Mouse (Mus musculus): ENCODE results near the gene Cbln1. TPM values are rescaled to one million over a fixed set of nuclear protein-coding genes. Genes with fewer than 3 reads are reported as not detected.

Cbln1 gene
- polyA plus RNA-seq, 1 experiment: 0.01 TPM

GRCm38 (mm10) chr8:87464446-87464845 is 8.0 kb downstream of the Cbln1 start:
- H3ac ChIP-seq (ENCODE audit: control insufficient read depth, insufficient read length): no peak overlapping the region
- H3K36me3 ChIP-seq (ENCODE audit: control insufficient read depth, insufficient read depth): no peaks in the 10 kb centered on the region
- no peaks in the 10 kb centered on the region for H3K79me2 ChIP-seq (ENCODE audit: control insufficient read depth, insufficient read depth)
- peaks cover 29% of the 10 kb centered on the region for H3K27me3 ChIP-seq (ENCODE audit: control insufficient read depth, insufficient read depth, insufficient read length)
- no peak overlapping the region for H3K4me3 ChIP-seq
- no peak overlapping the region for H3K4me2 ChIP-seq (ENCODE audit: low read depth)
- TF ChIP-seq MAX (IDR thresholded peaks at IDR 0.05; ENCODE audit: low read depth) (no peak), TCF3 (IDR thresholded peaks at IDR 0.05; ENCODE audit: insufficient read length, low read depth) (no peak), USF1 (IDR thresholded peaks at IDR 0.05; ENCODE audit: low read depth) (no peak), SRF (IDR thresholded peaks at IDR 0.05; ENCODE audit: control insufficient read depth, insufficient read length, low read depth) (no peak)

- Histone ChIP-seq H3K4me2 (ENCODE audit: low read depth) (no peak overlapping the region), H3K27me3 (ENCODE audit: control insufficient read depth, insufficient read depth, insufficient read length) (peaks cover 9% of the 10 kb centered on the region), H3ac (ENCODE audit: control insufficient read depth, insufficient read length) (no peak overlapping the region), H3K4me3 (no peak overlapping the region), H3K36me3 (ENCODE audit: control insufficient read depth, insufficient read depth) (no peaks in the 10 kb centered on the region), H3K79me2 (ENCODE audit: control insufficient read depth, insufficient read depth) (no peaks in the 10 kb centered on the region)
- TF ChIP-seq MYOD1 (IDR thresholded peaks at IDR 0.05; ENCODE audit: control insufficient read depth in 1 of 3, insufficient read length in 2 of 3, low read depth in 2 of 3) (no peak), POLR2AphosphoS2 (IDR thresholded peaks at IDR 0.05; ENCODE audit: insufficient read length, low read depth) (no peak), TCF12 (IDR thresholded peaks at IDR 0.05; ENCODE audit: insufficient read depth, poor library complexity, severe bottlenecking) (no peak), SRF (IDR thresholded peaks at IDR 0.05; ENCODE audit: control insufficient read depth, insufficient read length, low read depth) (no peak), USF1 (IDR thresholded peaks at IDR 0.05; ENCODE audit: low read depth) (no peak), REST (IDR thresholded peaks at IDR 0.05; ENCODE audit: insufficient read depth, insufficient read length) (no peak), CEBPB (IDR thresholded peaks at IDR 0.05; ENCODE audit: insufficient read depth, poor library complexity, severe bottlenecking) (no peak), MYOG (IDR thresholded peaks at IDR 0.05; ENCODE audit: control insufficient read depth in 1 of 3, insufficient read depth in 1 of 3, insufficient read length in 2 of 3, low read depth in 2 of 3) (no peak), E2F4 (IDR thresholded peaks at IDR 0.05; ENCODE audit: insufficient read depth) (no peak), POLR2A (IDR thresholded peaks at IDR 0.05; ENCODE audit: insufficient read length, low read depth) (no peak), TCF3 (IDR thresholded peaks at IDR 0.05; ENCODE audit: insufficient read length, low read depth) (no peak), MAX (IDR thresholded peaks at IDR 0.05; ENCODE audit: low read depth) (no peak)
Measured at GRCm38 (mm10) chr8:87461801-87462200, 10.6 kb downstream of the Cbln1 start.

DNA sequence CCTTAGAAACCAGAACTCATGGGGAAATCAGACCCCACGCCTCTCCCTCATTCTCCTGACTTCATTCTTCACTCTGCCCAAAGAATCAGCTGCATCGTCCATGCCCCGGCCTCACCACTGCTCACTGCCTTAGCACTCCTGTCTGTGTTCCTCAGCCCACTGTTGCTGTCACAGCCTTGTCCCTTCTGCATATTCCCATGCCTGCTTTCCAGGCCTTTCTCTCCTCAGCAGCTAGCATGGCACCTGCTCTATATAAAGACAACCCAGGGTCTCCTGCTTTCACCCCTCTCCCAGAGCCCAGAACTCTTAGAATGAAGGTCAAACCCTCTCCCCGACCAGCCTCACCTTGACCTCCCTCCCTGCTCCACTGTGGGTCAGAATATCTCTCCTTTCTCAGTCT is 15.5 kb downstream of the Cbln1 start:
- Histone ChIP-seq H3K4me2 (ENCODE audit: low read depth) (no peak overlapping the region), H3K36me3 (ENCODE audit: control insufficient read depth, insufficient read depth) (no peaks in the 10 kb centered on the region), H3K27me3 (ENCODE audit: control insufficient read depth, insufficient read depth, insufficient read length) (no peaks in the 10 kb centered on the region), H3K79me2 (ENCODE audit: control insufficient read depth, insufficient read depth) (no peaks in the 10 kb centered on the region), H3ac (ENCODE audit: control insufficient read depth, insufficient read length) (no peak overlapping the region), H3K4me3 (no peak overlapping the region)
- TF ChIP-seq REST (IDR thresholded peaks at IDR 0.05; ENCODE audit: insufficient read depth, insufficient read length) (no peak), TCF12 (IDR thresholded peaks at IDR 0.05; ENCODE audit: insufficient read depth, poor library complexity, severe bottlenecking) (no peak), MYOG (IDR thresholded peaks at IDR 0.05; ENCODE audit: control insufficient read depth in 1 of 3, insufficient read depth in 1 of 3, insufficient read length in 2 of 3, low read depth in 2 of 3) (no peak), POLR2A (IDR thresholded peaks at IDR 0.05; ENCODE audit: insufficient read length, low read depth) (no peak), CEBPB (IDR thresholded peaks at IDR 0.05; ENCODE audit: insufficient read depth, poor library complexity, severe bottlenecking) (no peak), USF1 (IDR thresholded peaks at IDR 0.05; ENCODE audit: low read depth) (no peak), POLR2AphosphoS2 (IDR thresholded peaks at IDR 0.05; ENCODE audit: insufficient read length, low read depth) (no peak), TCF3 (IDR thresholded peaks at IDR 0.05; ENCODE audit: insufficient read length, low read depth) (no peak), MAX (IDR thresholded peaks at IDR 0.05; ENCODE audit: low read depth) (no peak), MYOD1 (IDR thresholded peaks at IDR 0.05; ENCODE audit: control insufficient read depth in 1 of 3, insufficient read length in 2 of 3, low read depth in 2 of 3) (no peak), SRF (IDR thresholded peaks at IDR 0.05; ENCODE audit: control insufficient read depth, insufficient read length, low read depth) (no peak), E2F4 (IDR thresholded peaks at IDR 0.05; ENCODE audit: insufficient read depth) (no peak)

DNA sequence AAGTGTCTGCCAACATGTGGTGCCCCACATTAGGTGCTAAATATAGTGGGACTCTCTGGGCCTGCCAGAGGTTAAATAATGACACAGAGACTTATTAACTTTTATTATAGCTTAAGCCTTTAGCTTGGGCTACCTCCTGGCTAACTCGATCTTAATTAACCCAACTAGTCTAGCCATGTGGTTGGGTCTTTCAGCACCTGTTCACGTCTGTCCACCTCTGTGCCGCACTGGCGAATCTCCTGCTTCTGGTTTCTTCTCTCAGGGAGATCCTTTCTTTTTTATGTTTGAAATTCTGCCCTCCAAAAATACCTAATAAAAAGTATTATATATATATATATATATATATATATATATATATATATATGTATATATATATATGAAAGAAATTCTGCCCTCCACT is 19.6 kb downstream of the Cbln1 start:
- no peaks in the 10 kb centered on the region for H3K36me3 ChIP-seq (ENCODE audit: control insufficient read depth, insufficient read depth)

DNA sequence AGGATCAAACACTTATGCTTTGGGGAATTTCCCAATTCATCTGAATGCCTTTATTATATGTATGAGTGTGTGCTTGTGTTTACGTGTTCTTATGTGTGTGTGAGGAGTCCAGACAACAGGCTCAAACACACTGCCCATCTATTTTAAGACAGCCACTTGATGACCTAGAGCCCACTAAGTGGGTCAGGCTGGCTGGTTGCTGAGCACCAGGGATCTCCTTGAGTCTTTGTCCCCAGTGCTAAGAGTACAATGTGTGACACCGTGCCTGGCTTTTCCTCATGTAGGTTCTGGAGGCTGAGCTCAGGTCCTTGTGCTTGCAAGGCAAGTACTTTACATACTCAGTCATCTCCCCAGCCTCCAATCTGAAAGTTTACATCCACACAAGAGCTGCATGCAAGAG is 20.7 kb downstream of the Cbln1 start:
- Histone ChIP-seq H3K4me2 (ENCODE audit: low read depth) (no peak overlapping the region), H3K27me3 (ENCODE audit: control insufficient read depth, insufficient read depth, insufficient read length) (no peaks in the 10 kb centered on the region), H3K4me3 (no peak overlapping the region), H3ac (ENCODE audit: control insufficient read depth, insufficient read length) (no peak overlapping the region), H3K36me3 (ENCODE audit: control insufficient read depth, insufficient read depth) (no peaks in the 10 kb centered on the region), H3K79me2 (ENCODE audit: control insufficient read depth, insufficient read depth) (no peaks in the 10 kb centered on the region)
- TF ChIP-seq E2F4 (IDR thresholded peaks at IDR 0.05; ENCODE audit: insufficient read depth): no peak
- no peak for TF ChIP-seq MYOD1 (IDR thresholded peaks at IDR 0.05; ENCODE audit: control insufficient read depth in 1 of 3, insufficient read length in 2 of 3, low read depth in 2 of 3)
- TF ChIP-seq TCF3 (IDR thresholded peaks at IDR 0.05; ENCODE audit: insufficient read length, low read depth): no peak
- no peak for TF ChIP-seq CEBPB (IDR thresholded peaks at IDR 0.05; ENCODE audit: insufficient read depth, poor library complexity, severe bottlenecking)
- TF ChIP-seq REST (IDR thresholded peaks at IDR 0.05; ENCODE audit: insufficient read depth, insufficient read length): no peak
- no peak for TF ChIP-seq MAX (IDR thresholded peaks at IDR 0.05; ENCODE audit: low read depth)
- TF ChIP-seq MYOG (IDR thresholded peaks at IDR 0.05; ENCODE audit: control insufficient read depth in 1 of 3, insufficient read depth in 1 of 3, insufficient read length in 2 of 3, low read depth in 2 of 3): no peak
- no peak for TF ChIP-seq SRF (IDR thresholded peaks at IDR 0.05; ENCODE audit: control insufficient read depth, insufficient read length, low read depth)
- TF ChIP-seq POLR2A (IDR thresholded peaks at IDR 0.05; ENCODE audit: insufficient read length, low read depth): no peak
- TF ChIP-seq TCF12 (IDR thresholded peaks at IDR 0.05; ENCODE audit: insufficient read depth, poor library complexity, severe bottlenecking): no peak
- no peak for TF ChIP-seq USF1 (IDR thresholded peaks at IDR 0.05; ENCODE audit: low read depth)
- no peak for TF ChIP-seq POLR2AphosphoS2 (IDR thresholded peaks at IDR 0.05; ENCODE audit: insufficient read length, low read depth)

More for the DNA sequence above, 19.6 kb downstream of the Cbln1 start:
- H3K4me3 ChIP-seq: no peak overlapping the region
- no peaks in the 10 kb centered on the region for H3K27me3 ChIP-seq (ENCODE audit: control insufficient read depth, insufficient read depth, insufficient read length)
- no peak overlapping the region for H3K4me2 ChIP-seq (ENCODE audit: low read depth)
- no peaks in the 10 kb centered on the region for H3K79me2 ChIP-seq (ENCODE audit: control insufficient read depth, insufficient read depth)
- no peak overlapping the region for H3ac ChIP-seq (ENCODE audit: control insufficient read depth, insufficient read length)
- peak in 2 of 3 experiments; percentile 51 to 78 for TF ChIP-seq MYOD1 (IDR thresholded peaks at IDR 0.05; ENCODE audit: control insufficient read depth in 1 of 3, insufficient read length in 2 of 3, low read depth in 2 of 3)
- no peak for TF ChIP-seq TCF3 (IDR thresholded peaks at IDR 0.05; ENCODE audit: insufficient read length, low read depth)
- TF ChIP-seq SRF (IDR thresholded peaks at IDR 0.05; ENCODE audit: control insufficient read depth, insufficient read length, low read depth): no peak
